Mouse (Mus musculus) left cerebral cortex, postnatal 25 days (tissue): Measurements from ENCODE around the gene Lrrc27. TPM values are rescaled to one million over a fixed set of nuclear protein-coding genes. Genes with fewer than 3 reads are reported as not detected.

ENCODE experiments used
- total RNA-seq, 2 experiments: library from RNA; stranded (reverse); gene quantifications; 2 replicates each; pipeline ENCODE4 v1.2.3; 2021

The Lrrc27 gene
- total RNA-seq, 2 experiments from 2014 or later, result 5.5 to 6.4 TPM

Other genes starting within 250 kb of the Lrrc27 start
- 10 to 100 TPM; 57.7 to 62.6 TPM for gene Dpysl4, start 127.0 kb upstream of the Lrrc27 start, total RNA-seq
- 100 to 1,000 TPM; 161 to 176 TPM for gene Stk32c, start 319 bp downstream of the Lrrc27 start, total RNA-seq
- 10 to 100 TPM; 10.5 to 11.9 TPM for gene Pwwp2b, start 35.5 kb downstream of the Lrrc27 start, total RNA-seq
- gene Inpp5a, start 176.1 kb downstream of the Lrrc27 start, total RNA-seq, result 10 to 100 TPM; 58.5 to 59.2 TPM